Mouse (Mus musculus): ENCODE measurements around the gene Shank3. TPM values are rescaled to one million over a fixed set of nuclear protein-coding genes. Genes with fewer than 3 reads are reported as not detected.
A peak's percentile ranks its signal among the peaks of the same experiment; 100 is the strongest.

Shank3 gene
- polyA plus RNA-seq (2015; fragmentation: Nextera tagmentation; extraction: Ambion mirVana) = 2.3 and 2.5 TPM in 2 replicates

DNA sequence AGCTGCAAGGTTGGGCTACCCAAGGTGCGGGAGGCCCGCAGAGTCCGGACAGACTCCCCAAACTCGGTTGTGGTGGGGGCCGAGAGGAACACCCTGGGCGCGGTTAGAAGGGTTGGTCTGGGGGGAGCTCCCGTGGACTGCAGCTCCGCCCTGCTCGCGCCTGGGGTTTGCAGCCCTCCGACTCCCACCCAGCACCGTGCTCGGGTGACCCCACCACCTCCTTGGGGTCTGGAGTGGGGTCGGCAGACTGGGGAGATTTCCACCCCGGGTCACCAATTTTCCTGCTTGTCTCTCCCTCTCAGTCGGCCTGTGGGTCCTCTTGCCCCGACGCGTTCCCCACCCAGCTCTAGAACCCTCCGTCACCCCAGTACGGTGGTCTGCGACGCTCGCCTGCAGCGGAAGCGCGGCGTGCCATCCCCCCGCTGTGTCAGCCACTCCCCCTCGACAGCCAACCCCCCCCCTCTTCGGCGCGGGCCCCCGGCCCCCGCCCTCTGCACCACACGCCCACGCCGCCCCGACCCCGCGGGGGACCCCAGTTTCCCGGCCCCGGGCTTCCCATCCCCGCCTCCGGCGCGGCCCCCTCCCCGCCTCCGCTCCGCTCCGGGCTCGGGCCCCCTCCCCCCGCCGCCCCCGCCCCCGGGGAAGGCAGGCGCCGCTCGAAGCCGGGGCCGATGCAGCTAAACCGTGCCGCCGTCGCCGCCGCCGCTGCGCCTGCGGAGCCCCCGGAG is at the start of gene Shank3:
Shank3 (plus strand) TSS at position 663 of the 728 bp plus-strand sequence.
- H3K36me3 ChIP-seq (ENCODE audit: control insufficient read depth, insufficient read depth, low read length) = no peaks in the 10 kb centered on the region
- H3K9me3 ChIP-seq (ENCODE audit: control insufficient read depth, low read length) = no peaks in the 10 kb centered on the region
- peak; percentile 43 for ATAC-seq (ENCODE audit: low read depth)
- peaks cover 9% of the 10 kb centered on the region for H3K27me3 ChIP-seq (ENCODE audit: control insufficient read depth, insufficient read depth, low read depth, low read length)
- peak within 1 kb of the TSS; percentile 63 for H3K27ac ChIP-seq (ENCODE audit: low read length)
- H3K9ac ChIP-seq (ENCODE audit: low read length) = peak within 1 kb of the TSS; percentile 71
- H3K4me2 ChIP-seq (ENCODE audit: low read depth, low read length) = peak within 1 kb of the TSS; percentile 82
- H3K4me1 ChIP-seq (replicated peaks; ENCODE audit: control insufficient read depth, insufficient read depth, low read length) = peaks cover 11% of the 10 kb centered on the region
- WGBS = under 1% methylated on average over 35 of the region's 72 CpGs
- peak within 1 kb of the TSS; percentile 68 for H3K4me3 ChIP-seq (ENCODE audit: low read length)

DNA sequence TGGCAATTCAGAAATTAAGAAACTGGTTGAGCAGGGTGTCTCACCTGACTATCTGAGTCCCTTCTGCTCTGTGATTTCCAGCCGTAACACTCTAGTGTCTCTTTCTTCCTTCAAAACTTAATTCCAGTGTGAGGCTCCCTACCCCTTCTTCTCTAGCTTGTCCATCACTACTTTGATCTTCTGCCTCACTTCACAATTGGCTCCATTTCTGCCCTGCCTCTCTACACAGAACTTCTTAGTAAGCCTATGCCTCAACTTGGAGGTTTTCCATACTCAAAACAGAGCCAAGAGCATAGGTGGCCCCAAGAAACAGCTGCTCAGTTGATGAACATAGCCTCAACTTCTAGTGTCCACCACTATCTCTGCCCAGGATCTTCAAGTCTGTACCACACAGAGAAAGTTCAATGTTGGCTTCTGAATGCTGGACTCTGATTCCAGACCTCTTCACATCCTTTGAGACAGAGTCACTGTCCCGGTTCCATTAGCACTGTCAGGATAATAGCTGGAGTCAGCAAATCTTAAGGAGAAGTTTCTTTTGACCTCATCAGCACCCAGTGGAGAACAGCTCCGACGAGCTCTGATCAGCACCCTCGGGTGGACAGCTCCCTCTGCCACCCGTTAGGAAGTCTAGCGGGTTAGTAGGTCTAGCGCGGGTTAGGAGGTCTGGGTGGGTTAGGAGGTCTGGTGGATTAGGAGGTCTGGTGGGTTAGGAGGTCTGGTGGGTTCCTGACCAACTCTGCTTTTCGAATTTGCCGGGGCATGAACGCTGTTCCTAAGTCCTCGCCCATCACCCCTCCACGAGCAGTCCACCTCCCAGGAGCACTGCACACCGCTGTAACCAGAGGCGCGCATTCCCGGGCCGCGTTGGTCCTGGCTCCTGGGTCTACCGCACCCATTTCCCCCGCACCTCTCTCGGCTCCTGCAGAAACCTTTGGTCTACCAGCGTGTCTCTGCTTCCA is 46.2 kb upstream of the Shank3 start:
- 5% methylated on average over 24 of the region's 24 CpGs for WGBS
- Histone ChIP-seq H3K9me3 (ENCODE audit: control insufficient read depth, low read length) (no peaks in the 10 kb centered on the region), H3K36me3 (ENCODE audit: control insufficient read depth, insufficient read depth, low read length) (no peaks in the 10 kb centered on the region), H3K27me3 (ENCODE audit: control insufficient read depth, insufficient read depth, low read depth, low read length) (peaks cover 19% of the 10 kb centered on the region), H3K4me3 (ENCODE audit: low read length) (peak overlapping the region; percentile 40; the same call in 1 of the 2 replicates), H3K9ac (ENCODE audit: low read length) (no peak overlapping the region), H3K4me2 (ENCODE audit: low read depth, low read length) (peak overlapping the region; percentile 73), H3K27ac (ENCODE audit: low read length) (no peak overlapping the region), H3K4me1 (replicated peaks; ENCODE audit: control insufficient read depth, insufficient read depth, low read length) (peaks cover 7% of the 10 kb centered on the region; the same call in 1 of the 2 replicates)
- peak; percentile 74; the same call in 1 of the 2 replicates for ATAC-seq (ENCODE audit: low read depth)

DNA sequence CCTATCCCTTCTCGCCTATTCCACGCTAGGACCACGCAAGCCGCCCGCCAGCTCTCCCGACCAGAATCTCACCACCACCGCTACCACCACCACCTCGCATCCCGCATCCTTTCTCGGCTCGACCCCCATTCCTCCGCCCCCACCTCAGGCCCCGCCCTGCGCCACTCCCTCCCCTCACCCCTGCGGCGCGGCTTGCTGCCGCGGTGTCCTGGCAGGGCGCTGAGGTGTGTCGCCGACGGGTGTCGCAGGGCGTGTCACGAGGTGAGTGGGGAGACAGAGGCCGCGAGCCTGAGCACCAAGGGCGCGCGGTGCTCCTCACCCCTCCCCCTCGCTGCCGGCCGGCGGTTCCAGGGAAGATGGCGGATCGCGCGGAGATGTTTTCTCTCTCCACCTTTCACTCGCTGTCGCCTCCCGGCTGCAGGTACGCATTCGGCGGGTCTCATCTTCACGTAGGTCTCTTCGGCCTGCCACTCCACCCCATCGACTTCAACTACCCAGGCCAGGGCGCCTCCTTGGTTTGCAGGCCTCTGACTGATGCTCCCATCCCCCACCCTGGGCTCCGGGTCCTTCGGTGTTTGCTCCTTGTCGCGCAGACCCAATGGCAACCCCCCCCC is 45.5 kb upstream of the Shank3 start, which contains the start of gene Mapk8ip2:
Mapk8ip2 (plus strand) TSS at position 49 of the 614 bp plus-strand sequence.
- Histone ChIP-seq H3K9me3 (ENCODE audit: control insufficient read depth, low read length) (no peaks in the 10 kb centered on the region), H3K27ac (ENCODE audit: low read length) (no peak within 1 kb of the TSS), H3K4me2 (ENCODE audit: low read depth, low read length) (peak within 1 kb of the TSS; percentile 73), H3K9ac (ENCODE audit: low read length) (no peak within 1 kb of the TSS), H3K27me3 (ENCODE audit: control insufficient read depth, insufficient read depth, low read depth, low read length) (peaks cover 19% of the 10 kb centered on the region), H3K4me3 (ENCODE audit: low read length) (peak within 1 kb of the TSS; percentile 40), H3K4me1 (replicated peaks; ENCODE audit: control insufficient read depth, insufficient read depth, low read length) (peaks cover 7% of the 10 kb centered on the region; the same call in 1 of the 2 replicates), H3K36me3 (ENCODE audit: control insufficient read depth, insufficient read depth, low read length) (no peaks in the 10 kb centered on the region)
- WGBS = under 1% methylated on average over 53 of the region's 53 CpGs
- no peak for ATAC-seq (ENCODE audit: low read depth)

DNA sequence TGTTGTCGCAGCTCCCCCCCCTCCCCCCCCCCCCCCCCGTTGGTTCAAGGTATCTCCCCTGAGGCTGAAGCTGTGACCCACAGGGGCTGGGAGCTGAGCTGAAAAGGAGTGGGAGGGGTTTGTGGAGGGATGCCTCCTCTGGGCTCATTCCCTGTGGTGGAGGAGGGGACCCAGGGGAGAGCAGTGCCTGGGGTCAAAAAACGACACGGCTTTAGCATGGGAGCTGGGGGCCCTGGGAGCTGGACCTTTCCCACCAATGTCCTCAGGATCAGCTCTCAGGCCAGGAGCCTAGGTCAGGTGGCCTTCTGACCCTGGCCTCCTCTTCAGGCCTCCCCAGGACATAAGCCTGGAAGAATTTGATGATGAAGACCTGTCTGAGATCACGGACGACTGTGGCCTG is 44.6 kb upstream of the Shank3 start:
- Histone ChIP-seq H3K4me2 (ENCODE audit: low read depth, low read length) (no peak overlapping the region), H3K4me3 (ENCODE audit: low read length) (no peak overlapping the region), H3K27ac (ENCODE audit: low read length) (no peak overlapping the region), H3K36me3 (ENCODE audit: control insufficient read depth, insufficient read depth, low read length) (no peaks in the 10 kb centered on the region), H3K4me1 (replicated peaks; ENCODE audit: control insufficient read depth, insufficient read depth, low read length) (peaks cover 7% of the 10 kb centered on the region; the same call in 1 of the 2 replicates), H3K9ac (ENCODE audit: low read length) (no peak overlapping the region), H3K27me3 (ENCODE audit: control insufficient read depth, insufficient read depth, low read depth, low read length) (peaks cover 19% of the 10 kb centered on the region), H3K9me3 (ENCODE audit: control insufficient read depth, low read length) (no peaks in the 10 kb centered on the region)
- ATAC-seq (ENCODE audit: low read depth) = no peak
- 28% methylated on average over 4 of the region's 6 CpGs for WGBS

DNA sequence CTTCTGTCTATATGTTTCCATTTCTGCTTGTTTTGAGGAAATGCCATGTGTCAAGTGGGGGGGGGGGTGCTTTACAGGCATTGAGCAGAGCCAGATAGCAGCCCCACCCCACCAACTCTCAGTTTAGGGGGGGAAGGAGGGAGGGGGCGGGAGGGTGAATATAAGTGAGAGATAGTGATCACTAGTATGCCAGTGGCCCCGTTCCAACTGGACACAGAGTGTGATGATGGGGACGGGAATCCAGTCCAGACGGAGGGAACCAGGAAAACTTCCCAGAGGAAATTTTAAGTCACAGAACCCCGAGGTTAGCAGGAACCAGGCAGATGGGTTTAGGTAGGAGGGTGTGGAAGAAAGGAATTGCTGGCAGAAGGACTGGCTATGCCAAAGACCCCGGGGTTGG is 43.8 kb upstream of the Shank3 start:
- H3K27ac ChIP-seq (ENCODE audit: low read length) = no peak overlapping the region
- H3K9ac ChIP-seq (ENCODE audit: low read length) = no peak overlapping the region
- peaks cover 19% of the 10 kb centered on the region for H3K27me3 ChIP-seq (ENCODE audit: control insufficient read depth, insufficient read depth, low read depth, low read length)
- no peak overlapping the region for H3K4me3 ChIP-seq (ENCODE audit: low read length)
- peaks cover 7% of the 10 kb centered on the region; the same call in 1 of the 2 replicates for H3K4me1 ChIP-seq (replicated peaks; ENCODE audit: control insufficient read depth, insufficient read depth, low read length)
- H3K4me2 ChIP-seq (ENCODE audit: low read depth, low read length) = no peak overlapping the region
- no peaks in the 10 kb centered on the region for H3K9me3 ChIP-seq (ENCODE audit: control insufficient read depth, low read length)
- no peak for ATAC-seq (ENCODE audit: low read depth)
- 61% methylated on average over 6 of the region's 6 CpGs for WGBS
- H3K36me3 ChIP-seq (ENCODE audit: control insufficient read depth, insufficient read depth, low read length) = no peaks in the 10 kb centered on the region

DNA sequence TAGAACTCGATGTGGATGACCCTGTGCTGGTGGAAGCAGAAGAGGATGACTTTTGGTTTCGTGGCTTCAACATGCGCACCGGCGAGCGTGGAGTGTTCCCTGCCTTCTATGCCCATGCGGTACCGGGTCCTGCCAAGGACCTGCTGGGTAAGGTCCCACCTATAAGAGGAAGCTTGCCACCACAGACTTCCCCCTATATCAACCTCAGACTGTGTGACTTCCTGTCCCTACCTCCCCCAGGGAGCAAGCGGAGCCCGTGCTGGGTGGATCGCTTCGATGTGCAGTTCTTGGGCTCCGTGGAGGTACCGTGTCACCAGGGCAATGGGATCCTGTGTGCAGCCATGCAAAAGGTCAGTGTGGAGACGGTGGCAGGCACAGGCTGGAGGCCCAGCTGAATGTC is 40.5 kb upstream of the Shank3 start:
- no peak overlapping the region for H3K4me2 ChIP-seq (ENCODE audit: low read depth, low read length)
- H3K9me3 ChIP-seq (ENCODE audit: control insufficient read depth, low read length) = no peaks in the 10 kb centered on the region
- no peaks in the 10 kb centered on the region for H3K36me3 ChIP-seq (ENCODE audit: control insufficient read depth, insufficient read depth, low read length)
- H3K4me1 ChIP-seq (replicated peaks; ENCODE audit: control insufficient read depth, insufficient read depth, low read length) = peaks cover 3% of the 10 kb centered on the region; the same call in 1 of the 2 replicates
- no peak overlapping the region for H3K27ac ChIP-seq (ENCODE audit: low read length)
- H3K4me3 ChIP-seq (ENCODE audit: low read length) = no peak overlapping the region
- no peak overlapping the region for H3K9ac ChIP-seq (ENCODE audit: low read length)
- ATAC-seq (ENCODE audit: low read depth) = no peak
- WGBS = 86% methylated on average over 15 of the region's 15 CpGs
- H3K27me3 ChIP-seq (ENCODE audit: control insufficient read depth, insufficient read depth, low read depth, low read length) = peaks cover 10% of the 10 kb centered on the region

DNA sequence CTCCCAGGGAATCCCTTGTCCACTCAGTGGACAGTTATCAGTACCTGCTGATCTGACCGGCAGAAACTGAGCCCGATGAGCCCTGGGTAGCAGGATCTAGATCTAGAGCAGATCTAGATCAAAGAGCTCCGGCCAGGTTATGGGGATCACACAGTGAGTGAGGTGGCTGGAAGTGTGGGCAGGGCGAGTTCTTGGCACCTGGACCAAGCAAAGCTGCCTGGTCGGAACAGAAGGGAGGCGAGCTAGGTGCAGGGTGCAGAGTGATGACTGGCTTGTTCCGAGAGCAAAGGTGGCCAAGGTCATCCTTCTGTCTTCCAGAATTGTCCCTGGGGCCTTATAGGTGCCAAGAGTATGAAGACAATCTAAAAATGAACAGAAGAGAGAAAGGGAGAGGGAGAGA is 39.6 kb upstream of the Shank3 start:
- H3K36me3 ChIP-seq (ENCODE audit: control insufficient read depth, insufficient read depth, low read length) = no peaks in the 10 kb centered on the region
- H3K4me3 ChIP-seq (ENCODE audit: low read length) = no peak overlapping the region
- no peaks in the 10 kb centered on the region for H3K9me3 ChIP-seq (ENCODE audit: control insufficient read depth, low read length)
- H3K9ac ChIP-seq (ENCODE audit: low read length) = no peak overlapping the region
- no peak overlapping the region for H3K27ac ChIP-seq (ENCODE audit: low read length)
- 78% methylated on average over 7 of the region's 7 CpGs for WGBS
- ATAC-seq (ENCODE audit: low read depth) = no peak
- H3K4me1 ChIP-seq (replicated peaks; ENCODE audit: control insufficient read depth, insufficient read depth, low read length) = no peaks in the 10 kb centered on the region
- H3K27me3 ChIP-seq (ENCODE audit: control insufficient read depth, insufficient read depth, low read depth, low read length) = peaks cover 6% of the 10 kb centered on the region
- no peak overlapping the region for H3K4me2 ChIP-seq (ENCODE audit: low read depth, low read length)

DNA sequence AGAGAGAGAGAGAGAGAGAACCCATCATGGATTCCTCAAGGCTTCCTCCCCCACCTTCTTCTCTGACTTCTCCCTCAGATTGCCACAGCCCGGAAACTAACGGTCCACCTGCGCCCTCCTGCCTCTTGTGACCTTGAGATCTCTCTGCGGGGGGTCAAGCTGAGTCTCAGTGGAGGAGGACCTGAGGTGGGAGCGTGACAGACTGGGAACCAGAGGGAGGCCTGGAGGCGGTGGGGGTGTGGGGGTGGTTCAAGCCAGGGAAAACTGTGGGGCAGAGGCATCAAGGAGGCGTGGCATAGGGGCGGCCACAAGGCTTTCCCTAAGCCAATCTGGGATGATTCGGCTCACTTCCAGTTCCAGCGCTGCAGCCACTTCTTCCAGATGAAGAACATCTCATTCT is 39.1 kb upstream of the Shank3 start:
- no peak overlapping the region for H3K4me3 ChIP-seq (ENCODE audit: low read length)
- no peak overlapping the region for H3K4me2 ChIP-seq (ENCODE audit: low read depth, low read length)
- H3K36me3 ChIP-seq (ENCODE audit: control insufficient read depth, insufficient read depth, low read length) = no peaks in the 10 kb centered on the region
- 61% methylated on average over 10 of the region's 10 CpGs for WGBS
- no peak overlapping the region for H3K27ac ChIP-seq (ENCODE audit: low read length)
- no peaks in the 10 kb centered on the region for H3K4me1 ChIP-seq (replicated peaks; ENCODE audit: control insufficient read depth, insufficient read depth, low read length)
- H3K9ac ChIP-seq (ENCODE audit: low read length) = no peak overlapping the region
- no peak for ATAC-seq (ENCODE audit: low read depth)
- no peaks in the 10 kb centered on the region for H3K9me3 ChIP-seq (ENCODE audit: control insufficient read depth, low read length)
- H3K27me3 ChIP-seq (ENCODE audit: control insufficient read depth, insufficient read depth, low read depth, low read length) = peaks cover 2% of the 10 kb centered on the region
